Mouse (Mus musculus): ENCODE measurements around the gene Cd244a. TPM values are rescaled to one million over a fixed set of nuclear protein-coding genes. Genes with fewer than 3 reads are reported as not detected.

Cd244a gene
- not detected in 2 replicates for polyA plus RNA-seq (2015; fragmentation: Nextera tagmentation; extraction: Ambion mirVana)

- no peak within 1 kb of the TSS for H3K27ac ChIP-seq
- no peak within 1 kb of the TSS for H3K4me2 ChIP-seq
- WGBS: 88% methylated on average over 4 of the region's 4 CpGs
- H3K4me3 ChIP-seq: no peak within 1 kb of the TSS
- no peaks in the 10 kb centered on the region for H3K36me3 ChIP-seq (ENCODE audit: poor library complexity, severe bottlenecking)
- no peaks in the 10 kb centered on the region for H3K4me1 ChIP-seq
- no peak for ATAC-seq
- no peaks in the 10 kb centered on the region for H3K27me3 ChIP-seq
- H3K9me3 ChIP-seq (replicated peaks): no peaks in the 10 kb centered on the region
- H3K9ac ChIP-seq: no peak within 1 kb of the TSS
These were observed at the start of gene Cd244a for GRCm38 (mm10) chr1:171558898-171559297. Gene Cd244a (plus strand): TSS chr1:171559193.

GRCm38 (mm10) chr1:171513234-171513633 is 45.8 kb upstream of the Cd244a start:
- WGBS: 88% methylated on average over 2 of the region's 2 CpGs
- no peak for ATAC-seq

DNA sequence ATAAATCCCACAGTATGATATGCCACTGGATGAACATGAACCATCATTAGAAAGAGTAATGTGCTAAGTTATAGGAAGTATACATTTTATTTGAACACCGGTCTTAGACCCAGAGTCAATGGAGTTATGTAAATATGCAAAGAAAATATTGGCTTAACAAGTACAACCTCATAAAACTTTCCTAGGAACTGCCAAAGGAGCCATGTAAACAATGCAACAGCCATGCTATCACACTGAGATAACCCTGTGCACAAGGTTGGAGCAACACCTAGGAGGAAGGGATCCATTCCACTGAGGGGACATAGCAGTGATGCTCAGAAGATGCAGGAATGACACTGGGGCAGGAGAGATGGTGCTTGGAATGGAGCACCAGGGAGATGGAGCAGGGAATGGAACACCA is 45.2 kb upstream of the Cd244a start:
- Histone ChIP-seq H3K27me3 (no peaks in the 10 kb centered on the region), H3K27ac (no peak overlapping the region), H3K4me3 (no peak overlapping the region), H3K9ac (no peak overlapping the region), H3K4me2 (no peak overlapping the region), H3K36me3 (ENCODE audit: poor library complexity, severe bottlenecking) (no peaks in the 10 kb centered on the region), H3K9me3 (replicated peaks) (no peaks in the 10 kb centered on the region), H3K4me1 (no peaks in the 10 kb centered on the region)
- no peak for ATAC-seq
- WGBS: 90% methylated on average over 1 of the region's 1 CpGs

More at GRCm38 (mm10) chr1:171513234-171513633, 45.8 kb upstream of the Cd244a start:
- no peak overlapping the region for H3K9ac ChIP-seq
- no peaks in the 10 kb centered on the region for H3K36me3 ChIP-seq (ENCODE audit: poor library complexity, severe bottlenecking)
- H3K4me3 ChIP-seq: no peak overlapping the region
- no peak overlapping the region for H3K27ac ChIP-seq
- no peaks in the 10 kb centered on the region for H3K9me3 ChIP-seq (replicated peaks)
- H3K4me1 ChIP-seq: no peaks in the 10 kb centered on the region
- H3K4me2 ChIP-seq: no peak overlapping the region
- H3K27me3 ChIP-seq: no peaks in the 10 kb centered on the region

- no peak for ATAC-seq
- 18% methylated on average over 1 of the region's 1 CpGs for WGBS
- no peaks in the 10 kb centered on the region for H3K9me3 ChIP-seq (replicated peaks)
- no peaks in the 10 kb centered on the region for H3K4me1 ChIP-seq
- H3K27me3 ChIP-seq: no peaks in the 10 kb centered on the region
- H3K27ac ChIP-seq: no peak overlapping the region
- no peaks in the 10 kb centered on the region for H3K36me3 ChIP-seq (ENCODE audit: poor library complexity, severe bottlenecking)
- no peak overlapping the region for H3K9ac ChIP-seq
- H3K4me2 ChIP-seq: no peak overlapping the region
- no peak overlapping the region for H3K4me3 ChIP-seq
These were observed 44.0 kb upstream of the Cd244a start for GRCm38 (mm10) chr1:171515039-171515438.

GRCm38 (mm10) chr1:171515557-171515956 is 43.4 kb upstream of the Cd244a start:
- H3K27me3 ChIP-seq: no peaks in the 10 kb centered on the region
- no peak overlapping the region for H3K9ac ChIP-seq
- 81% methylated on average over 4 of the region's 4 CpGs for WGBS
- no peaks in the 10 kb centered on the region for H3K36me3 ChIP-seq (ENCODE audit: poor library complexity, severe bottlenecking)
- H3K4me3 ChIP-seq: no peak overlapping the region
- no peak overlapping the region for H3K4me2 ChIP-seq
- H3K27ac ChIP-seq: no peak overlapping the region
- no peak for ATAC-seq
- H3K4me1 ChIP-seq: no peaks in the 10 kb centered on the region
- H3K9me3 ChIP-seq (replicated peaks): no peaks in the 10 kb centered on the region

- Histone ChIP-seq H3K4me2 (no peak overlapping the region), H3K9me3 (replicated peaks) (no peaks in the 10 kb centered on the region), H3K4me1 (no peaks in the 10 kb centered on the region), H3K27me3 (no peaks in the 10 kb centered on the region), H3K4me3 (no peak overlapping the region), H3K9ac (no peak overlapping the region), H3K27ac (no peak overlapping the region), H3K36me3 (ENCODE audit: poor library complexity, severe bottlenecking) (no peaks in the 10 kb centered on the region)
- ATAC-seq: no peak
- 89% methylated on average over 4 of the region's 4 CpGs for WGBS
These were observed 27.6 kb upstream of the Cd244a start for GRCm38 (mm10) chr1:171531367-171531766.

DNA sequence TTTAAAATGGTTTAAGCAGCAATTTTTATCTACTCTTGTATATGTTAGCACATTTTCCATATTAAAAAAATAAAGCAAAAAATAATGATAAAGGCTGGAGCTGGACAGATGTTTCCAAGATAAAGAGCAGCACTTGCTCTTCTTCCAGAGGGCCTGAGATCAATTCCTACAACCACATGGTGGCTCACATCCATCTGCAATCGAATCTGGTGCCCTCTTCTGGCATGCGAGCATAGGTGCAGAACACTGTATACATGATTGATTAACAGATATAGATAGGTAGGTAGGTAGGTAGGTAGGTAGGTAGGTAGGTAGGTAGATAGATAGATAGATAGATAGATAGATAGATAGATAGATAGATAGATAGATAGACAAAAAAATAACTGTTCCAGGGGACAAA is 26.2 kb upstream of the Cd244a start:
- Histone ChIP-seq H3K4me3 (no peak overlapping the region), H3K36me3 (ENCODE audit: poor library complexity, severe bottlenecking) (no peaks in the 10 kb centered on the region), H3K27ac (no peak overlapping the region), H3K4me1 (no peaks in the 10 kb centered on the region), H3K4me2 (no peak overlapping the region), H3K9ac (no peak overlapping the region), H3K27me3 (no peaks in the 10 kb centered on the region), H3K9me3 (replicated peaks) (no peaks in the 10 kb centered on the region)
- 66% methylated on average over 2 of the region's 2 CpGs for WGBS
- ATAC-seq: no peak

- no peak overlapping the region for H3K27ac ChIP-seq
- ATAC-seq: no peak
These were observed 24.4 kb upstream of the Cd244a start for GRCm38 (mm10) chr1:171534557-171534956.

DNA sequence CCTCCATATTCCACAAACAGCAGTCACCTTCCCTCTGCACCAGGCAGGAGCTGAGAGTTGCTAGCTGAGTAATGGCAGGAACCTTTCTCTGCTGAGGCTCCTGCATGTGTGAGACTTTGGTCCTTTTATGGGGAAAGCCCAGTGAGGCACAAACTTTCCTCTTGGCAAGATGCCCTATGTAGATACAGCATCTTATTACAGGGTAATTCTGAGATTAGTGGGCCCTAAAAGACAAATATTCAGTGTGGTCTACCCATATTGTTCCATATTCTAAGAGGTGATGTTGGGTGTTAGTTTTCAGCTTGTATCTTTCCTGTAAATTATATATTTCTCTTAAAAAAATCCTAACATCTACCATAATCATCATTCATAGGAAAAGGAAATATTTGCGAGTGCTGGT is 23.8 kb upstream of the Cd244a start, which contains the start of gene Itln1:
Gene Itln1, minus strand, starts transcription at position 101 of the 400 bp plus-strand sequence.
- Histone ChIP-seq H3K4me1 (no peaks in the 10 kb centered on the region), H3K27ac (no peak within 1 kb of the TSS), H3K4me3 (no peak within 1 kb of the TSS), H3K9me3 (replicated peaks) (peaks cover 13% of the 10 kb centered on the region; the same call in 1 of the 2 replicates), H3K9ac (no peak within 1 kb of the TSS), H3K36me3 (ENCODE audit: poor library complexity, severe bottlenecking) (no peaks in the 10 kb centered on the region), H3K4me2 (no peak within 1 kb of the TSS), H3K27me3 (no peaks in the 10 kb centered on the region)
- ATAC-seq: no peak
- WGBS: 93% methylated on average over 1 of the region's 1 CpGs

More at GRCm38 (mm10) chr1:171534557-171534956, 24.4 kb upstream of the Cd244a start:
- no peak overlapping the region for H3K9ac ChIP-seq
- no peak overlapping the region for H3K4me3 ChIP-seq
- no peaks in the 10 kb centered on the region for H3K4me1 ChIP-seq
- H3K4me2 ChIP-seq: no peak overlapping the region
- no peaks in the 10 kb centered on the region for H3K36me3 ChIP-seq (ENCODE audit: poor library complexity, severe bottlenecking)
- H3K9me3 ChIP-seq (replicated peaks): peaks cover 8% of the 10 kb centered on the region; the same call in 1 of the 2 replicates
- no peaks in the 10 kb centered on the region for H3K27me3 ChIP-seq

- H3K4me1 ChIP-seq: no peaks in the 10 kb centered on the region
- no peaks in the 10 kb centered on the region for H3K36me3 ChIP-seq (ENCODE audit: poor library complexity, severe bottlenecking)
- ATAC-seq: no peak
- 81% methylated on average over 1 of the region's 1 CpGs for WGBS
- H3K9me3 ChIP-seq (replicated peaks): peaks cover 13% of the 10 kb centered on the region; the same call in 1 of the 2 replicates
- H3K4me3 ChIP-seq: no peak overlapping the region
- H3K9ac ChIP-seq: no peak overlapping the region
- H3K4me2 ChIP-seq: no peak overlapping the region
- no peak overlapping the region for H3K27ac ChIP-seq
- H3K27me3 ChIP-seq: no peaks in the 10 kb centered on the region
These were observed 18.3 kb upstream of the Cd244a start for GRCm38 (mm10) chr1:171540694-171541093.

GRCm38 (mm10) chr1:171551326-171551725 is 7.7 kb upstream of the Cd244a start:
- Histone ChIP-seq H3K4me3 (no peak overlapping the region), H3K27me3 (no peaks in the 10 kb centered on the region), H3K36me3 (ENCODE audit: poor library complexity, severe bottlenecking) (no peaks in the 10 kb centered on the region), H3K9me3 (replicated peaks) (no peaks in the 10 kb centered on the region), H3K4me2 (no peak overlapping the region), H3K27ac (no peak overlapping the region), H3K9ac (no peak overlapping the region), H3K4me1 (no peaks in the 10 kb centered on the region)
- ATAC-seq: no peak
- WGBS: 88% methylated on average over 7 of the region's 7 CpGs

GRCm38 (mm10) chr1:171552230-171552629 is 6.8 kb upstream of the Cd244a start:
- no peaks in the 10 kb centered on the region for H3K4me1 ChIP-seq
- no peak overlapping the region for H3K4me2 ChIP-seq
- H3K27ac ChIP-seq: no peak overlapping the region
- 84% methylated on average over 2 of the region's 2 CpGs for WGBS
- ATAC-seq: no peak
- no peak overlapping the region for H3K4me3 ChIP-seq
- no peaks in the 10 kb centered on the region for H3K36me3 ChIP-seq (ENCODE audit: poor library complexity, severe bottlenecking)
- no peaks in the 10 kb centered on the region for H3K9me3 ChIP-seq (replicated peaks)
- no peaks in the 10 kb centered on the region for H3K27me3 ChIP-seq
- H3K9ac ChIP-seq: no peak overlapping the region
